Mouse (Mus musculus): ENCODE measurements around the gene Ces2g.
A peak's percentile ranks its signal among the peaks of the same experiment; 100 is the strongest.

Ces2g gene

GRCm38 (mm10) chr8:104961537-104961961, at the start of gene Ces2g:
Ces2g (plus strand) TSS chr8:104961718.
- DNase-seq, result peak; percentile 6 to 24

DNA sequence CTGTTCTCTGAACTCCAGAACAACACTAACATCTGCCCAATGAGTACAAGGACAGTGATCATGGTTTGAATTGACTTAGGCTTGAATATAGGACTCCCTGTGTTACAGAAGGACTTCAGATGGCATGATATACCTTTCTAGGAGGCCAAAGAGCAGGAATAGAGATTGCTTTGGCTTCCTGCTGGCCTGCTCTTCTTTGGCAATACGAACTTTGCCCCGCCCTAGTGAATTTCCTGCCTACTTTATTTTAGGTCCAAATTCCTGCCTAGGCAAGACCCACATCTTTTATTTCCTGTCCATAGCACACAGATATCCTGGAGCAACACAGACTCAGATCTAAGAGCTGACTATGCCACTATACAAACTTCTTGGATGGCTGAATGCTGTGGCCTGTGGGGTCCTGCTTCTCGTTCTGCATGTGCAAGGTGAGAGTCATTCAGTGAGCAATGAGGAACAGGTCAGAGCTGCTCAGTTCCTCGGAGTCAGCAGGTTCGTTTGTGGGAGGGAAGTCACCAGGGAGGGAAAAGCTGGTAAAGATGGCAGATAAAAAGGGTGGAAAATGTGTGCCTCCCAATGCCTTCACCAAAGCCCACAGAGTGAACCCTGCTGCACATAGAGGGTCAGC, 35.4 kb upstream of the Ces2g start, which contains the start of gene Ces2e:
Ces2e (plus strand) TSS at position 289 of the 625 bp plus-strand sequence.
- DNase-seq, result no peak

DNA sequence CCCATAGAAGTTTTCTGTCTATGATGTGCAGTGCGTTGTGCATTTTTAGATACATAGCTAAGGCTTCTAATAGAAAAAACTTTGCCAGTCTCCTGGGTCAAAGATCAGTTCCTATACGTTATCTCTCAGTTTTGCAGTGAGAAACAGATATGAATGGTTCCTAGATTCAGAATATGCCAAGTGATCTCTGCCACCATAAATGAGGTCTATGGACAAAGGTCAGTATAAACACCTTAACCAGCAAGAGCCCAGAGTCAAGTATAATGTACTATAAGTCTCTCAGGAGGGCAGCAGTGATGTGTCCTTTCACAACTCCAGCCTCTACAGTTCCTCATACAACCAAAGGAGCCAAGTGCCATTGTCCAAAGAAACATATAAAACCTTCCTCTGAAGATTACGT, 34.2 kb upstream of the Ces2g start:
- DNase-seq, result no peak

DNA sequence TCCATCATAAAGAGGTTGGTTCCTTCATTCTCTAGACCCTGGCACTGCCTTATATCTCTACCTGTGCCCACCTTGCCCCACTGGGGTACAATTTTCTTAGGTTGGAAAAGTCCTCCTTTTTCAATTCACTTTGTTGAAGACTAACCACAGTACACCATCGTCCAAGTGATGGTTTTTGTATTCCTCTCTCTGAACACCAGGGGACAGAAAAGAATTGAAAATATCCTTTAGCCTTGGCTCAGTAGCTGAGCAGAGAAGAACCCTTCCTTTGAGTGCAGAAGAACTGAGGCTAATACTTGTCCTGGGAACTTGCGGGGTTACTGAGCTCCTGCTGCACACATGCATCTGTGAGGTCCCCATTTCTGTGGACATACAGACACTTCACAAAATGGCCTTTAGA, 16.9 kb upstream of the Ces2g start:
- no peak for DNase-seq

GRCm38 (mm10) chr8:104947056-104947455, 14.5 kb upstream of the Ces2g start, which contains the start of gene Ces2f:
Ces2f (plus strand) TSS chr8:104947356.
- DNase-seq, result no peak

GRCm38 (mm10) chr8:104949031-104949430, 12.5 kb upstream of the Ces2g start:
- DNase-seq, result no peak

GRCm38 (mm10) chr8:104962229-104962901, 847 bp downstream of the Ces2g start:
- no peak for DNase-seq

DNA sequence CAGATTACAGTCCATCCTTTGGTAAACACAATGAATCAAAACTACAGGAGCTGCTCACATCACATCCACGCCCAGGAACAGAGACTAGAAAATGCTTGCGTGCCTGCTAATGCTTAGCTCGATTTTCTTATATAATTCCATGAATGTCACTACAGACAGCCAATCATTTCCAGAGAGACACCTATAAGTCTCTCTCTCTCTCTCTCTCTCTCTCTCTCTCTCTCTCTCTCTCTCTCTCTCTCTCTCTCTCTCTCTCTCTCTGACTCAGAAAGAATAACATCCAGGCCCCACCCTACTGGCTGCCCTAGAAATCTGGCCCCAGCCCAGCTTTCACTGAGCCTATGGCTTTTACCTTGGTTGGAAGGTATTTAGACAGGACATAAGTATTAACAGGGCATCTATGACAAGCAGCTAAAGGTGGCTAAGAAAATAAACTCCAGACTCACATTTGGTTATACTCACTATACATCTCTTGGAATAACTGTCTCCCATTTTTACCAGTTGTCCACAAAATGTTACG, 1.9 kb downstream of the Ces2g start:
- DNase-seq, result no peak

- no peak for DNase-seq
These were observed 22.6 kb downstream of the Ces2g start for GRCm38 (mm10) chr8:104984126-104984525.

GRCm38 (mm10) chr8:104984942-104985341, 23.4 kb downstream of the Ces2g start:
- DNase-seq, result no peak

- DNase-seq, result no peak
These were observed 36.7 kb downstream of the Ces2g start for GRCm38 (mm10) chr8:104998191-104998590.

DNA sequence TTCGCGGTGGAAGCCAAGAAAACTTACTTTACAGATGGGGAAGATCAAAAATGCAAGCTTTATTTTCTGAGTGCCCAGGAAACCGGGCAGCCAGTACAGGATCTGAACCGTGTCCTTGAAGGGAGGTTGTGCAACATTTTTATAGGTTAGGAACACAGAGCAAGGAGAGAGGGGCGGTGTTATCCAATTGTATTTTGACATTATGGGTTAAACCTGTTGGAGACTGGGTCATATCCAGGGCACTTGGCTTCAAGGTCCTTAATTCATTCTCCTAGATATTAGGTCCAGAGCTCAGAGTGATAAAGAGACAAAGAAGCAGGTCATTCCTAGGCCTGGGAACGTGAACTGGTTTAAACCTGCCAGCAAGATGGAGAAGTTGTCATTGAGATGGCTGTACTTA, 37.7 kb downstream of the Ces2g start:
- DNase-seq, result no peak

DNA sequence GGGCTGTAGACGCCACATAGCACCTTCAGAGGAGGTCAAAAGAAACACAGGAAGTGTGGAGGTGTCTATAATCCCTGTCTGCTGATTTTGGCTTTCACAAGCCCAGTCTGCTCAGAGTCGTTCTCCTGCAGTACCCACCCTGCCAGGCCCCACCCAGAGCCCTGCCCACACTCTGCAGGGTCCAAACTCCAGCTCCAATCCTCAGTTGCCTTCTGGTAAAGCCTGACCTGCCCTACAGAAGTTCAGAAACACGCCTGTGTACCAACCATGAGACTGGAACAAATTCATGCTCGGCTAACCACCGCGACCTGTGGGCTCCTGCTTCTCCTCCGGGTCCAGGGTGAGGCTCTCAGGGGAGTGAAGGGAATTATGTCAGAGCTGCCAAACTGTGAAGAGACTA, 39.1 kb downstream of the Ces2g start, which contains the start of gene Ces2h:
Ces2h (plus strand) TSS at position 268 of the 400 bp plus-strand sequence.
- DNase-seq, result no peak

DNA sequence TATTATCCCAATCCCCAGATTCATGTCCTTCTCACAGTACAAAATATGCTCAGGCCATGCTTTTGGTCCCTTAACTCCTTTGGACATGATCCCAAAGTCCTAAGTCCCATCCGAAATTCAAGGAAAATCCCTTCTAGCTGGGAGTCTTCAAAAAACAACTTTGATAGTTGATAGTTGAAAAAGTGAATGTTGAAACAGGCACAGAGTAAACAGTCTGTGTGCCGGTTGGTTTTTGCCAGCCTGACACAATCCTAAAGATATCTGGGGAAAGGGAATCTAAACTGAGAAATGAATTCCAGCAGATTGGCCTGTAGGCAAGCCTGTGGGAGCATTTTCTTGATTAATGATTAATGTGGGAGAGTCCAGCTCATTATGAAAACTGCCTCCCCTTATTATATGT, 48.5 kb downstream of the Ces2g start:
- no peak for DNase-seq

GRCm38 (mm10) chr8:105011136-105011535, 49.6 kb downstream of the Ces2g start:
- DNase-seq, result no peak

DNA sequence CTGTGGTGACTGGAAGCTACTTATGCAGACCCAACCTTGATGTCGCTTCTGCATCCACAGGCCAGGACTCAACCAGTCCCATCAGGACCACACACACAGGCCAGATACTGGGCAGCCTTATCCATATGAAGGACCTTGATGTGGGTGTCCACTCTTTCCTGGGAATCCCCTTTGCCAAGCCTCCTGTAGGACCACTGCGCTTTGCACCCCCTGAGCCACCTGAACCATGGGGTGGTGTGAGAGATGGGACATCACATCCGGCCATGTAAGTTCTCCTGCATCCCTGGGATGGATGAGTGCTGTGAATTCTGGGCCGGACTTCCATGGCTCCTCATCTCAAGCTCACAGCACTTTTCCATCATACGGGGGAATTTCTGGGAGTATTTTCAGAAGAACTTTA, 52.9 kb downstream of the Ces2g start:
- DNase-seq, result no peak

Data from lung, postnatal 4 days (tissue).